Mouse (Mus musculus) hindbrain, embryonic 14.5 days (tissue): ENCODE measurements at regions not wholly inside any gene's neighbourhood (a gene's known extent, or its start where the extent isn't known, plus 50 kb on each side); places are given as distances from the start of the nearest gene placed in this dataset.

Experiments used
- ATAC-seq: fragments of 200-750 bp; cut with Nextera tagmentation; 2 replicates; pipeline ENCODE4 v1.8.0; 2017; ENCODE audit warnings: moderate number of reproducible peaks, mild to moderate bottlenecking, moderate TSS enrichment, moderate library complexity; ENCODE audit not compliant: low FRiP score
- DNase-seq: peaks from one replicate; pipeline ENCODE4 v3.0.0-alpha.2; 2015; ENCODE audit warnings: low spot score
- H3K27ac ChIP-seq: fragments of 300-500 bp; sonication (generic); 2 replicates; pipeline ENCODE4 v1.5.1; 2014; ENCODE audit warnings: mild to moderate bottlenecking, moderate library complexity
- H3K27me3 ChIP-seq: fragments of 300-500 bp; sonication (generic); 2 replicates; pipeline ENCODE4 v1.6.1; 2014; ENCODE audit warnings: mild to moderate bottlenecking, low read length, mixed read lengths; ENCODE audit not compliant: control insufficient read depth, insufficient read depth
- H3K36me3 ChIP-seq: fragments of 300-500 bp; sonication (generic); replicated peaks from 2 replicates; pipeline ENCODE4 v1.6.1; 2014; ENCODE audit not compliant: control insufficient read depth, insufficient read depth
- H3K4me1 ChIP-seq: fragments of 300-500 bp; sonication (generic); replicated peaks from 2 replicates; pipeline ENCODE4 v1.6.1; 2014; ENCODE audit warnings: antibody characterized with exemption, low read length, mixed read lengths; ENCODE audit not compliant: control insufficient read depth, insufficient read depth
- H3K4me2 ChIP-seq: fragments of 300-500 bp; sonication (generic); replicated peaks from 2 replicates; pipeline ENCODE4 v1.6.1; 2014; ENCODE audit warnings: mild to moderate bottlenecking, moderate library complexity
- H3K4me3 ChIP-seq: fragments of 300-500 bp; sonication (generic); replicated peaks from 2 replicates; pipeline ENCODE4 v1.5.1; 2014; ENCODE audit warnings: mild to moderate bottlenecking, low read length
- H3K9ac ChIP-seq: fragments of 300-500 bp; sonication (generic); 2 replicates; pipeline ENCODE4 v1.6.1; 2014
- H3K9me3 ChIP-seq: fragments of 300-500 bp; sonication (generic); 2 replicates; pipeline ENCODE4 v1.6.1; 2016; ENCODE audit warnings: low read length; ENCODE audit not compliant: control insufficient read depth
- WGBS: fragments of 180-500 bp; shearing (Covaris S2); extraction: QIAGEN DNeasy Blood & Tissue Kit; methylation state at CpG from one replicate; pipeline ENCODE4 v1.1.7; 2014; 5-methylcytosine and 5-hydroxymethylcytosine counted together

DNA sequence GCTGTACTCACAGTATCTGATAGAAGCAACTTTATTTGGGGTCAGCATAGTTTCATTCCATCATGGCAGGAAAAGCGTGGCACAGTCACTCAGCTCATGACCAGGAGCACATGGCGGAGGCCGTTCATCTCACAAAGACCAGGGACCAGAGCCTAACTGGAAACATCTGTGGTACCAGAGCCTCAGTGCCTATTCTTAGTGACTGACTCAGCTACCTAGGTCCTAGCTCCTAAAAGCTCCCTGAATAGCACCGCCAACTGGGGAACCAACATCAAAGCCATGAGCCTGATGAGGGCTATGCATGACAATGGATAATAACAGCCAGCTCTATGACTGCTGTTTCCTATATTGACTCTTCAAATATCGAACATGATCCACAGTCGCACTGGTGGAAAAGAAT, 198.2 kb downstream of the Gm10260 start:
- H3K9ac ChIP-seq: no peak overlapping the region
- WGBS: 94% methylated on average over 6 of the region's 6 CpGs
- H3K4me2 ChIP-seq: no peak overlapping the region
- H3K4me1 ChIP-seq: no peaks in the 10 kb centered on the region
- ATAC-seq (no peak), DNase-seq (no peak)
- no peak overlapping the region for H3K4me3 ChIP-seq
- H3K27me3 ChIP-seq: no peaks in the 10 kb centered on the region
- no peak overlapping the region for H3K27ac ChIP-seq
- H3K36me3 ChIP-seq: no peaks in the 10 kb centered on the region
- H3K9me3 ChIP-seq: no peaks in the 10 kb centered on the region

DNA sequence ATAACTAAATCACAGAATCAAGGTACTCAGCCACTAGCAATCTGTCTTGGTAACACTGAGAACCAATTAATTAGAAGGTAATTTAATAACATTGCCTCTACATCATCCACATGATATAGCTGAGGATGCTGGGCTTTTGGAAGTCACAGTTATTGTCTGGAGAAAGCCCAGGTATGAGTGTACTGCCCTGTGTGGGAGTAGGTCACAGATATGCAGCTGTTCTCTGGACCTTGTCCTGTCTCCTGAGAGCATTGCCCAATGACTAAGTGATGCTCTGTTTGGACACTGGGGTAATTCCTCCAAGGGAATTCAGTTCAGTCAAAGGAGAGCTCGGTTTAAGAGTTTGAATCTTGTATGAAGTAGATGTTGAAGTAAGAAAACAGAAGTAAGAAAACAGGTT, 199.6 kb downstream of the Gm10260 start:
- Histone ChIP-seq H3K9ac (no peak overlapping the region), H3K9me3 (no peaks in the 10 kb centered on the region), H3K4me1 (no peaks in the 10 kb centered on the region), H3K27me3 (no peaks in the 10 kb centered on the region), H3K36me3 (no peaks in the 10 kb centered on the region), H3K4me3 (no peak overlapping the region), H3K4me2 (no peak overlapping the region), H3K27ac (no peak overlapping the region)
- 73% methylated on average over 1 of the region's 1 CpGs for whole genome bisulfite sequencing
- DNase-seq (no peak), ATAC-seq (no peak)

DNA sequence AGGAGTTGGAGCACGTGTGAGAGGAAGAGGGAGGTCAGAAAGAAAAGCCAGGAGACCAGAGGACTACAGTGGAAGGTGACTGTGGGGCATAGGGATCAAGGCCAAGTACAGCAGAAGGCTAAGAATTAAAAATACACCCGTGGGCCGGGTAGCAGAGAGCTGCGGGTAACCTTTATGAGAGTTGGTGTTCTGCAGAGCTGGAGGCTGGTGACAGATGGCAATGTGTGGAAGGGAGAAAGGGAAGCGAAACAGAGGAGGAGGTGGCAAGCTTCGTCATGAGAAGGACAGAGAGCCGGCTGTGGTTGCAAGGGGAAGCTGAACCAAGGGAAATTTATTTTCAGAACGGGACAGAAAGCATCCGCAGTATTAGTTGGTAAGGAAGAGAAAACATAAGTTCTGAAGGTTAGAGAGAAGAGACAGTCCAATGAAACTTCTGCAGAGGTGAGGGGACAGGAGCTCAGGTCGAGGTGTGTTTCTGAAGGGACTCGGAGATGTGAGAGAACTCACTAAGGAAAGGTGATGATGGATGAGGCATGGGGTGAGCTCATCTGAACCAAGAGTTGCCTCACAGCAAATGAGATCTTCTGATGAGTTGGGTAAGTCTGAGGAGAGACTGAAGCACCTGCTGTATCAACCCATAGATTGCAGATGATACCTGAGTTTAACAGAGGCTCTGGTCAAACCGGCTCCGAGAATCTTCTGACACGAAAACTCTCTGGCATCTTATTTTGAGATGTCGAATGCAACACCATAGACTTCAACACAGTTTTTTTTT, 200.6 kb downstream of the Gm10260 start:
- Histone ChIP-seq H3K4me1 (no peaks in the 10 kb centered on the region), H3K27ac (no peak overlapping the region), H3K4me2 (no peak overlapping the region), H3K9ac (no peak overlapping the region), H3K36me3 (no peaks in the 10 kb centered on the region), H3K27me3 (no peaks in the 10 kb centered on the region), H3K9me3 (no peaks in the 10 kb centered on the region), H3K4me3 (no peak overlapping the region)
- WGBS: 89% methylated on average over 15 of the region's 15 CpGs
- DNase-seq (no peak), ATAC-seq (no peak)

DNA sequence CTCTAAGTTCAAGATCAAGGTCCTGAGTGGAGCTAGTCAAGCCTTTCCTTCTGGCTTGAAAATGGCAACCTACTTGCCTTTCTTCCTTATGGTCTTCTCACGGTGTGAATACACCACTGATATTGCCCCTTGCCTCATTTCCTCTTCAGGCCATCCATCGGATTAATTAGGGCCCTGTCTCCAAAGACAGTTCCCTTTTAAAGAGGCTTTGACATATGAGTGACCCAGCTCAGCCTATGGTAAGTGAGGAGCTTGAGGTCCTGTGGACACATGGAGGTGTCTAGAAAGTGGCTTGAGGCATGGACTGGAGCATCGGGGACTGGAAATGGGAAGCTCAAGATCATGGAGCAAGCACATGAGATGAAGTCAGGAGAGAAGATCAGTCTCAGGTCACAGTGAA, 201.5 kb downstream of the Gm10260 start:
- Histone ChIP-seq H3K36me3 (no peaks in the 10 kb centered on the region), H3K27ac (no peak overlapping the region), H3K4me3 (no peak overlapping the region), H3K9ac (no peak overlapping the region), H3K27me3 (no peaks in the 10 kb centered on the region), H3K9me3 (no peaks in the 10 kb centered on the region), H3K4me1 (no peaks in the 10 kb centered on the region), H3K4me2 (no peak overlapping the region)
- ATAC-seq: no peak
- 95% methylated on average over 3 of the region's 3 CpGs for WGBS
- DNase-seq: no peak

DNA sequence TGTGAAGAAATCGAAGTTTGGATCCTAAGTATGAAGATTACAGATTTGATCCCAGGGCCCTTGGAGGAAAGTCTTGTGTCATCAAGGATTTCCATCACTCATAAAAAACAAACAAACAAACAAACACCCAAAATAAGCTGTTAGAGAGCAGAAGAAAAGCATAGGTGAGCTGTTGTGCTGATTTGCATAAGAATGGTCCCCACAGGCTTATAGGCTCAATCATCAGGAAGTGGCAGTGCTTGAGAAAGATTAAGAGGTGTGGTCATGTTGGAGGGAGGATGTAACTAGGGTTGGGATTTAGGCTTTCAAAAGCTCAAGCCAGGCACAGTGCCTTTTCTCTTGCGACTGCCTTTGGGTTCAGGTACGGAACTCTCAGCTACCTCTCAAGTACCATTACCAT, 205.1 kb downstream of the Gm10260 start:
- H3K9me3 ChIP-seq: peaks cover 3% of the 10 kb centered on the region; the same call in 1 of the 2 replicates
- H3K36me3 ChIP-seq: no peaks in the 10 kb centered on the region
- no peaks in the 10 kb centered on the region for H3K4me1 ChIP-seq
- no peak overlapping the region for H3K27ac ChIP-seq
- no peak for DNase-seq
- WGBS: 92% methylated on average over 3 of the region's 3 CpGs
- no peak for ATAC-seq
- no peak overlapping the region for H3K4me2 ChIP-seq
- H3K27me3 ChIP-seq: no peaks in the 10 kb centered on the region
- no peak overlapping the region for H3K9ac ChIP-seq
- H3K4me3 ChIP-seq: no peak overlapping the region

DNA sequence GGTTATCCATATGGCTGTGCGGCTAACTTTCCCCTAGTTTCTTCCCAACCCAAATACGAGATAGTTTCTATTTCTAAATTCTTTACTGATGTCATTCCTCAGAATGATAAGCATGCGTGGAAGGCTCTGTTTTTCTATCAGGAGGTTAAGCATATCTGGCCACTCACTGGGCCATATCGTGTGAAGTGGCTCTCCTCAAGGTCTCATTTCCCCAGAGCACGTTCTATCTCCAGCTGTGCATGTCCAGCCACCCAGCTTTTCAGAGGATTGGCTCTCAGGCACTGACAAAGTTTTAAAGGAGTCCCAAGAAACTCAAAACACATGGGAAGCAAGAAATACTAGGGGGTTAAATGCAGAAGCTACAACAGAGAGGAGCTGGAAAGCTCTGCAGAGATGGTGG, 205.8 kb downstream of the Gm10260 start:
- ATAC-seq: no peak
- no peaks in the 10 kb centered on the region for H3K36me3 ChIP-seq
- no peak overlapping the region for H3K9ac ChIP-seq
- peaks cover 4% of the 10 kb centered on the region; the same call in 1 of the 2 replicates for H3K9me3 ChIP-seq
- no peak overlapping the region for H3K4me2 ChIP-seq
- no peak overlapping the region for H3K27ac ChIP-seq
- no peaks in the 10 kb centered on the region for H3K4me1 ChIP-seq
- no peak for DNase-seq
- H3K4me3 ChIP-seq: no peak overlapping the region
- no peaks in the 10 kb centered on the region for H3K27me3 ChIP-seq
- WGBS: 40% methylated on average over 5 of the region's 5 CpGs

DNA sequence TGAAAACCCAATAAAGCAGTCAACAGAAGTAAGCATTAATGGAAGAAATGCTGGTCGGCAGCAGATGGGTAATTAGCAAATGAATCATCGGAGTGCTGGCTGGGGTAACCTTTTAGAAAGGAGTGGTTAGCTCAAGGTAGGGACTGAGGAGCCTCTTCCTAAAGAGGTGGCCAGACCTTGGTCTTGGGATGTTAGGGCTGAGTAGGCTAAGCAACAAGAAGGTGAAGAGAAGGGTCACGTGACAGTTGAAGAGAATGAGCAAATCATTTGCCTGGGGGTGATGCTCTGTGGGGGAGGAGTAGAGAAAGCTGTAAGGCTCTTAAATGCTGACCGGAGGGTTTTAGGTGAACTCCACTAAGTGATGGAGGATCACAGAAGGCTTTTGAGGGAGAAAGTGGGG, 208.2 kb downstream of the Gm10260 start:
- Histone ChIP-seq H3K27ac (no peak overlapping the region), H3K27me3 (no peaks in the 10 kb centered on the region), H3K4me1 (peaks cover 8% of the 10 kb centered on the region; the same call in 1 of the 2 replicates), H3K9me3 (peaks cover 4% of the 10 kb centered on the region; the same call in 1 of the 2 replicates), H3K9ac (no peak overlapping the region), H3K4me3 (no peak overlapping the region), H3K4me2 (no peak overlapping the region), H3K36me3 (no peaks in the 10 kb centered on the region)
- DNase-seq: no peak
- 63% methylated on average over 4 of the region's 4 CpGs for WGBS
- ATAC-seq: no peak

DNA sequence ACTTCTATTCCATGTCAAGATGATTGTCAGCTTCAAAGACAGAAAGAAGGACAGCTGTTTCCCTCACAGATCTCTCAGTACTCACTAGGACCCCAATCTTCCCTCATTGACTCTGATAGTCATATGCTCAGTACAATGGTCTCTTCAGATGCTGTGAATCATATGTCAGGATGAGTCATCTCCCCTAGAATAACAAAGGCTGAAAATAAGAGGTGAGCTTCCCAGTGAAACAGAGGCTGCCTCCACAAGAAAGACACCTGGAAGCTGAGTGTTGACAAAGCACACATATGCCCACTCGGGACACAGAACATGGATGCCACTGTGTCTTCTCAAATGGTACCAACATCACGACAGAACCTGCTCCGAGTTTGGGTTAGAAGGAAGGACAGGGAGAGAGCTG, 209.6 kb downstream of the Gm10260 start:
- no peaks in the 10 kb centered on the region for H3K27me3 ChIP-seq
- H3K4me1 ChIP-seq: peaks cover 19% of the 10 kb centered on the region; the same call in 1 of the 2 replicates
- H3K9me3 ChIP-seq: peaks cover 4% of the 10 kb centered on the region; the same call in 1 of the 2 replicates
- no peak for DNase-seq
- ATAC-seq: no peak
- no peak overlapping the region for H3K9ac ChIP-seq
- H3K27ac ChIP-seq: no peak overlapping the region
- H3K4me3 ChIP-seq: no peak overlapping the region
- no peaks in the 10 kb centered on the region for H3K36me3 ChIP-seq
- WGBS: 94% methylated on average over 3 of the region's 3 CpGs
- H3K4me2 ChIP-seq: no peak overlapping the region

DNA sequence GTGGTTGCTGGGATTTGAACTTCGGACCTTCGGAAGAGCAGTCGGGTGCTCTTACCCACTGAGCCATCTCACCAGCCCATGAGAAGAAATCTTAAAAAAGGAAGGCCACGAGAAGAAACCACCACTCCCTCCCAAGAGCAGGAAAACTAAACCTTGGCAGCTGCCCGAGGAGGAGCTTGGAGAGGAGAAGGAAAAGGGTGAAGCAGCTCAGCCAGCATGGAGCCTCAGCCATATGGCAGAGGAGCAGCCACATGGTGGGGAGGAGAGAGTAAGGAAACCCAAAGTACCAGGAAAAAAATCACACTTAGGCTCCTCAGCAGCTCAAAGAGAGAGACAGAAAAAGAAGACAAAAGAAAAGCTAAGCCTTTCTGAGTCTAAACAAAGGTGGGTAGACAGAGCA, 210.3 kb downstream of the Gm10260 start:
- H3K36me3 ChIP-seq: no peaks in the 10 kb centered on the region
- no peak for ATAC-seq
- DNase-seq: no peak
- H3K27me3 ChIP-seq: no peaks in the 10 kb centered on the region
- no peak overlapping the region for H3K4me2 ChIP-seq
- no peak overlapping the region for H3K9ac ChIP-seq
- H3K27ac ChIP-seq: no peak overlapping the region
- peaks cover 20% of the 10 kb centered on the region; the same call in 1 of the 2 replicates for H3K4me1 ChIP-seq
- H3K4me3 ChIP-seq: no peak overlapping the region
- WGBS: 93% methylated on average over 5 of the region's 5 CpGs
- peaks cover 4% of the 10 kb centered on the region; the same call in 1 of the 2 replicates for H3K9me3 ChIP-seq
